Mouse (Mus musculus) testis, adult 2 months (tissue): Measurements from ENCODE around the gene Kcna5. TPM values are rescaled to one million over a fixed set of nuclear protein-coding genes. Genes with fewer than 3 reads are reported as not detected.

ENCODE experiments used
- H3K27ac ChIP-seq: fragments of 200-500 bp; 2 replicates; pipeline ENCODE4 v1.5.1; 2012; ENCODE audit warnings: low read depth, low read length; ENCODE audit not compliant: control insufficient read depth, insufficient read depth
- H3K27me3 ChIP-seq: fragments of 200-500 bp; 2 replicates; pipeline ENCODE4 v1.6.1; 2012; ENCODE audit warnings: mild to moderate bottlenecking, low read length, moderate library complexity; ENCODE audit not compliant: control insufficient read depth, insufficient read depth
- H3K36me3 ChIP-seq: fragments of 200-500 bp; 2 replicates; pipeline ENCODE4 v1.6.1; 2012; ENCODE audit warnings: mild to moderate bottlenecking, low read length; ENCODE audit not compliant: control insufficient read depth, insufficient read depth
- H3K4me1 ChIP-seq: fragments of 200-500 bp; 2 replicates; pipeline ENCODE4 v1.6.1; 2012; ENCODE audit warnings: low read length; ENCODE audit not compliant: control insufficient read depth, insufficient read depth
- H3K4me3 ChIP-seq: fragments of 200-500 bp; 2 replicates; pipeline ENCODE4 v1.5.1; 2012; ENCODE audit warnings: low read depth, mild to moderate bottlenecking, low read length, moderate library complexity, mixed read lengths; ENCODE audit not compliant: control insufficient read depth
- CTCF ChIP-seq: fragments of 200-500 bp; IDR thresholded peaks from 2 replicates; pipeline ENCODE4 v1.5.1; 2012; ENCODE audit warnings: low read depth, mild to moderate bottlenecking, inconsistent platforms, low read length, moderate library complexity; ENCODE audit not compliant: control insufficient read depth, insufficient read depth, insufficient replicate concordance
- POLR2A ChIP-seq: fragments of 200-500 bp; IDR thresholded peaks from 2 replicates; pipeline ENCODE4 v1.6.1; 2012; ENCODE audit warnings: low read depth, mild to moderate bottlenecking, inconsistent platforms, low read length, moderate library complexity; ENCODE audit not compliant: control insufficient read depth
- polyA plus RNA-seq: library from polyadenylated mRNA; depleted of rRNA; stranded (reverse); fragments of >200 nt; gene quantifications from 2 replicates; pipeline ENCODE4 v1.2.3, GENCODE M21; 2012

Gene Kcna5
- polyA plus RNA-seq, 1 experiment: 0.22 TPM

DNA sequence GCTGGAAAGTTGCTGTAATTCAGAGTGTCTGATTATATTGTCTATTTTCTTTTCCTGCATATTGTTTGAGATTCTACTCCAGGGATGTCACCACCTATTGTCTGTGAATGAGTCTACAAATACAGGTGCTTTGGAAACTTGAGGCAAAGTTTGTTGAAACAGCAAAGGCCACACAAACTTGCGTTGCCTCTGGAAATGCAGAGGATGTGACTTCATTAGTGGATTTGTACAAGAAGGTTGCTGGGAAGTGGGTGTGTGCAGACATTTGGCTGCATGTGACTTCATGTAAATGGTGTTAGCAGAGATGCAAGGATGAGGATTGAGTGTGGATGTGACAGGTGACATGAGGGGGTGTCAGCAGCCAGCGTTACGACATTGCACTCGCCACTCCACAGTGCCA is 1.7 kb upstream of the Kcna5 start:
- Histone ChIP-seq H3K4me1 (no peaks in the 10 kb centered on the region; the same call in 1 of the 2 replicates), H3K27ac (no peak overlapping the region), H3K4me3 (no peak overlapping the region), H3K27me3 (no peaks in the 10 kb centered on the region), H3K36me3 (no peaks in the 10 kb centered on the region)
- TF ChIP-seq CTCF (no peak), POLR2A (no peak)

DNA sequence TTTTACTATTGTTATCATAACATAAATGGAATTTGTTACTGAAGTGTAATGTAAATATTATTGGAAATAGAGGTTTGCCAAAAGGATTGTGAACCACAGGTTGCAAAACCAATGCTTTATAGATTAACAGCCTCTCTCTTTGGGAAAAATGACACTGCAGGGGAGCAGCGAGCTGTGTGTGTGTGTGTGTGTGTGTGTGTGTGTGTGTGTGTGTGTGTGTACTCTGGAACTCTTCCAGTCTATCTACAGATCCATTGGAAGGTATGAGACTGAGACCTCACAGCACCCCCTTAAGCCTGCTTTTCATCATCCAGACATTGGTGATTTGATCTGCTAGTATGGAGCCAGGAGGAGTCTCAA is 679 bp upstream of the Kcna5 start:
- Histone ChIP-seq H3K27ac (no peak overlapping the region), H3K36me3 (no peaks in the 10 kb centered on the region), H3K4me1 (no peaks in the 10 kb centered on the region; the same call in 1 of the 2 replicates), H3K4me3 (no peak overlapping the region), H3K27me3 (no peaks in the 10 kb centered on the region)
- TF ChIP-seq POLR2A: no peak
- TF ChIP-seq CTCF: no peak

DNA sequence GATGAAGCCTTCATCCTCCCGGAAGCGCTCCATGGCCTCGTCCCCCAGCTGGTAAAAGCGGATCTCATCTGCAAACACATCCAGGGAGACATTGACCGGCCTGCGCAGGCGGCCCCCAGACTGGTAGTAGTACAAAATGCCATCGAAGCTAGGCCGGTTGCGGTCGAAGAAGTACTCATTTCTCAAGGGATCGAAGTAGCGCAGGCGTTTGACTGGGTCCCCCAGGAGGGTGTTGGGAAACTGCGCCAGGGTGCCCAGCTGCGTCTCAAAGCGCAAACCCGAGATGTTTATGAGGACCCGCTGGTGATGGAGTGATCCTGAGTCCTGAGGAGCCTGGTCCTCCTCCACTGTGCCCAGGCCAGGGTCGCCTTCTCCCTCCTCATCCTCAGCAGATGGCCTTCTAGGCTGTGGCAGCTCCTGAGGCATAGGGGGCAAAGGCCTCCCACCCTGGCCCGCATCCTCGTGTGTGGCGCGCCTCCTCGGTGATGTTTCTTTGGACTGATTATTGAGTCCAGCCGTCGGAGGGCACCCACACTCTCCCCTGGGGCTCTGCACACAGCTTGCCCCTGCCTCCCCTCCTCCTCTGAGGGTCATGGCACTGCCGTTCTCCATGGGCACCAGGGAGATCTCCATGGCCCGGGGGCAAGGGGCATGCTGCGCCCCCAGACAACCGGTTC is 543 bp downstream of the Kcna5 start:
- Histone ChIP-seq H3K27me3 (no peaks in the 10 kb centered on the region), H3K36me3 (no peaks in the 10 kb centered on the region), H3K4me1 (no peaks in the 10 kb centered on the region; the same call in 1 of the 2 replicates), H3K27ac (no peak overlapping the region), H3K4me3 (no peak overlapping the region; the same call in 1 of the 2 replicates)
- TF ChIP-seq CTCF: no peak
- no peak for TF ChIP-seq POLR2A

DNA sequence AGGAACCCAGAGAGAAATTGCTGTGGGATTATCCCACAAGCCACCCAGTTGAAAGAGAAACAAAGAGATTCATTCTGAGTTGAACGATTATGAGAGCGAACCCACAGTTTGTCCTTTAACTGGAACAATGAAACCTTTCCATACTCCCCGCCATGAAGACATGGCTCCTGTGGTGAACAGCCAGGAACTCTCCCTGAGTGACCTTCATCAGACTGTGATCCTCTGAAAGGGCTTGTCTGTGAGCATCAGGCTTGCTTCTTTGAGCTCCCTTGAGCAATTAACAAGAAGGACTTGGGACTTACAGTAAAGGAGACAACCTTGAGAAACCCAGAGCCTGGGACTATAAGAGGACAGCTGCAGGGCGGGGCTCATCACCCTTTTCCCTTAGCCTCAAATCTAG is 3.9 kb downstream of the Kcna5 start:
- Histone ChIP-seq H3K36me3 (no peaks in the 10 kb centered on the region), H3K27ac (no peak overlapping the region), H3K4me1 (no peaks in the 10 kb centered on the region; the same call in 1 of the 2 replicates), H3K4me3 (no peak overlapping the region), H3K27me3 (no peaks in the 10 kb centered on the region)
- TF ChIP-seq CTCF (no peak), POLR2A (no peak)

DNA sequence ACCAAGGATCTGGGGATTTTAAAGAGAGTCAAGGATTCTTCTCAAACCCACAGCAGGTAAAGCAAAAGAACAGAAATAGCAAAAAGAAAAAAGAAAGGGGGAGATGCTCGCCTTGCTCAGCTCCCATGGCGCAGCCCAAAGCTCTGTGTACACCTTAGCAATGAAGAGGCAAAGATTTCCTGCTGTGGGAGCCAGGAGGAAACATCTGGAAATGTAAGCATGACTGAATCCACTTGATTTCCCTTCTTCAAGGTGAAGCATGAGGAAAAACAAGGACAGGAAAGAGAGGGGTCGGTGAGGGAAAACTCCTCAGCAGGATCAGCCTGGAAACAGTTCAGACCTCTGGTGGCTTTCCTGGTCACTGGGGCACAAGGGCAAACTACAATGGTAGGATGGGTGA is 5.2 kb downstream of the Kcna5 start:
- Histone ChIP-seq H3K4me1 (no peaks in the 10 kb centered on the region; the same call in 1 of the 2 replicates), H3K27ac (no peak overlapping the region), H3K36me3 (no peaks in the 10 kb centered on the region), H3K4me3 (no peak overlapping the region), H3K27me3 (no peaks in the 10 kb centered on the region)
- TF ChIP-seq POLR2A: no peak
- no peak for TF ChIP-seq CTCF

DNA sequence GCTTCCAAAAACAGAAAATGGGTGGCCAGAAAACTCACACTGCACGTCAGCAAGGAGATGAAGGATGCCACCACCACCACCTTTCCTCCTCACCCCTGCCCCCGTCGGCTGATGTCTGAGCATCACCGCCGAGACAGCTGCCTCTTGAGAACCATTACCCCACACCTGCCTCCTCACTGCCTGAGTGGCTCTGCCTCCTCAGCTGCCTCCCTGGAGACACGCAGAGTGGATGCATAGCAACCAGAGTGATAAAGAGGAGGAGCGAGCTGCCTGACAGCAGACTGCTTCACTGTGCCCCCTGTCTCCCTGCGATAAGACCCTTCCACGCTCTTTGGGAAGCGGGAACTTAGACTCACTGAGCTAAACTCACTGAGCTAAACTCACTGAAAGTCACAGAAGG is 20.5 kb downstream of the Kcna5 start:
- Histone ChIP-seq H3K27me3 (no peaks in the 10 kb centered on the region), H3K36me3 (no peaks in the 10 kb centered on the region), H3K4me1 (no peaks in the 10 kb centered on the region), H3K27ac (no peak overlapping the region), H3K4me3 (no peak overlapping the region)
- TF ChIP-seq POLR2A (no peak), CTCF (no peak)

DNA sequence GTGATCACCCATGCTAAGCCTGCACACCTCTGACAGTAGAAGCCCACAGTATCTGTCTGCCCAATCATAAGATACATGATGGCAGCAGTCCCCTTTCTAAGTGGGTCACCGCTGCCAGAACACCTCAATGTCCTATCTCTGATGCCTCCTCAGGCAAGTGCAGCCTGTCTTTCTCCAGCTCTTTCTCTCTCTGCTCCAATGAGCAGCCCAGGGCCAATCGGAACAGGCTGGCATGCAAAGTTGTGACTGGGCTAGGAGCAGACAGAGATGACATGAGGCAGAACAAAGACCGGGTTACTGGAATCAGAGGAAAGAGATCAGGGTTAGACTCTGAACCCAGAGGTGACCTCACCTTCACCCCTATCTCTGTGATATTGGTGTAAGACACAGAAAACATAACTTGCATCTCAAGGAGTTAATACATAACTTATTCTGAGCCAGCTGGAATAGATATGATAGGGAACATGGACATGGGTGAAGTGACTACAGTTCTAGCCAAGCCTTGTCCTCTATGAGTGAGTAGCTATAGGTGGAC is 21.4 kb downstream of the Kcna5 start:
- Histone ChIP-seq H3K27me3 (no peaks in the 10 kb centered on the region), H3K36me3 (no peaks in the 10 kb centered on the region), H3K4me1 (no peaks in the 10 kb centered on the region), H3K27ac (no peak overlapping the region), H3K4me3 (no peak overlapping the region)
- TF ChIP-seq CTCF (no peak), POLR2A (no peak)

DNA sequence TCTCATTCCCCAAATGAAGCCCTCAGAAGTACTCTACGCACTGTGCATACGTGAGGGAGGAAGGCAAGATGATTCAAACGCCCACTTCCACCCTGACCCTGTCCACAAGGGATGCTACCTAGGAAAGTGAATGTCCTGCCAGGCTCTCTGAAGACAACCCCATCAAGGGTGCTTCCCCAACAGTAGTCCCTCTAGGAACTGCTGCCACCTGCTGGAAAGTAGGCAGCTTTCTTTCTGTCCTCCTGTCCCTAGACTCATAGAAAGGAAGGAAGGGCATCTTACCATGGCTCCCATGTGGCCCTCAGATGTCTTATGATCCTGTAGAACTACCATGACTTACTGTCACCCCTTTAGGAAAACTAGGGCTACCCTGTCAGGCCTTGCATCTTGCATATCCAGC is 22.1 kb downstream of the Kcna5 start:
- H3K36me3 ChIP-seq: no peaks in the 10 kb centered on the region
- H3K27me3 ChIP-seq: no peaks in the 10 kb centered on the region
- H3K27ac ChIP-seq: no peak overlapping the region
- no peak for TF ChIP-seq POLR2A
- no peak; the same call in 1 of the 2 replicates for TF ChIP-seq CTCF
- H3K4me1 ChIP-seq: no peaks in the 10 kb centered on the region
- no peak overlapping the region for H3K4me3 ChIP-seq
